Mouse (Mus musculus) right cerebral cortex, postnatal 4 days (tissue): ENCODE results near the gene Lsm2.

Experiments used
- DNase-seq: peaks from one replicate; pipeline ENCODE4 v3.0.0-alpha.2; 2022

The Lsm2 gene

GRCm38 (mm10) chr17:35016376-35016775 is 34.7 kb downstream of the Lsm2 start, which contains the start of gene Vwa7:
Gene Vwa7 (plus strand): TSS chr17:35016579.
- peak; percentile 44 for DNase-seq

DNA sequence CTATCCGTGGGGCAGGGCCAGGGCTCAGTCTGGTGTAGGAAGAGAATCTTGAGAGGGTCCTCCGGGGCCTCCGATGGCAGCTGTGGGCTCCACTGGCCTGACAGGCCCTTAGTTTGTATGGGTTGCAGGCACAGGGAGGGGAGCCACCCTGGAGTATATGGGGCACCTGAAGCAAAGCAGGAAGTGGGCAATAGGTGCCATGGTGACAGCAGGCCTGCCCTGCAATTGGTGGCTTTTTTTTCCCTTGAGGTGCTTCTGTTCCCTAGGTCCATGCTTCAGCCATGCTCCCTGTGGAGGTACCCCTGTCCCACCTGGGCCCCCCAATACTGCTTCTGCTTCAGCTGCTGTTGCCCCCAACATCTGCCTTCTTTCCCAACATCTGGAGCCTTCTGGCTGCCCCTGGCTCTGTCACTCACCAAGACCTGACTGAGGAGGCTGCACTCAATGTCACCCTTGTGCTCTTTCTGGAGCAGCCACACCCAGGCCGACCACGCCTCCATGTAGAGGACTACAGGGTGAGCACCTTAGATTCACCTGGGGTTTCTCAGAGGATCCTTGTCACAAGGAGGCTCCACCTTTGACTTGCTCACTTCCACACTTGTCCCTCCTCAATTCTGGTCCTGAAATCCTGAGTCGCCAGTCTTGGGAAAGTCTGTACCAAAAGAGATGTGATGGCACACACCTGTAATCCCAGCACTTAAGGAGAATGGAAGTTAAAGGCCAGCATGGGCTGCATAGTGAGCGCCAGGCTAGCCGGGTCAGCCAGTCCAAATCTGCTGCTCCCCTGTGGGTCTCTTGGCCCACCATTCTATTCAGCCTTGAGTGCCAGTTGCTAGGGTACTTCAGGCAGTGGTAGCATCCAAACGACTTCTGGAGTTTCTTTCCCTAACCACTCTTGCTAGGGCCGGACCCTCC is 35.4 kb downstream of the Lsm2 start:
- no peak for DNase-seq

- no peak for DNase-seq
Observed at GRCm38 (mm10) chr17:35017706-35018030, 36.0 kb downstream of the Lsm2 start.

GRCm38 (mm10) chr17:35018171-35018570 is 36.5 kb downstream of the Lsm2 start:
- DNase-seq: no peak

GRCm38 (mm10) chr17:35019894-35020293 is 38.2 kb downstream of the Lsm2 start:
- no peak for DNase-seq

GRCm38 (mm10) chr17:35020551-35020950 is 38.9 kb downstream of the Lsm2 start:
- no peak for DNase-seq

GRCm38 (mm10) chr17:35021163-35021808 is 39.6 kb downstream of the Lsm2 start:
- peak; percentile 84 for DNase-seq

DNA sequence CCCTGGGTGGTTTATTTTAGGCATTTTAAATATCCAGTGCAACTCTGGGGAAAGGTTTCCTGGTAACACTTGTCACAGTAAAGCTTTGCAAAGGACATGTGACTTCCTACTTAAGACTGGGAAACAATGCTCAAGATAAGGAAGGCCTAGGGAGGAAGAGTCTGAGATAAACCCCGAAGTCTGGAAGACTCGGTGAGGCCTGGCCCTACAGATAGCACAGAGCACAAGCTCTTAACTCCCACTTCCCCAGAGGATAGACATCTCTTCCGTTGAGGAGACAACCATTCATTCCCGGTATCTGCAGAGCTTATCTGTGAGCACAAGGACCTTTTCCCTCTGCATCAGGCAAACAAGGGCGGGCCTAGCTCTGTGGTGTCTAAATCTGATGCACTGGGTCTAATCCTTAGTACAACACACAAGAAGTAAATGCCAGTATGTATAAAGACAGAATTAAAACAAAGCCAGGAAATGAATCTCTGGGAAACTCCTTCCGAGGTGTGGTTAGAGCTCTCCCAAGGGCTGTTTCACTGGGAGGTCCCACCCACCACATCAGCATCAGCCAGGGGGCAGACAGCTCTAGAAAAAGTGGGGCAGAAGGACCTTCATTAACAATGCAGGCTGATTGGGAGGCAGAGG is 40.3 kb downstream of the Lsm2 start:
- DNase-seq: no peak

GRCm38 (mm10) chr17:35022541-35023060 is 40.9 kb downstream of the Lsm2 start:
- no peak for DNase-seq

GRCm38 (mm10) chr17:35023221-35023620 is 41.6 kb downstream of the Lsm2 start:
- no peak for DNase-seq

DNA sequence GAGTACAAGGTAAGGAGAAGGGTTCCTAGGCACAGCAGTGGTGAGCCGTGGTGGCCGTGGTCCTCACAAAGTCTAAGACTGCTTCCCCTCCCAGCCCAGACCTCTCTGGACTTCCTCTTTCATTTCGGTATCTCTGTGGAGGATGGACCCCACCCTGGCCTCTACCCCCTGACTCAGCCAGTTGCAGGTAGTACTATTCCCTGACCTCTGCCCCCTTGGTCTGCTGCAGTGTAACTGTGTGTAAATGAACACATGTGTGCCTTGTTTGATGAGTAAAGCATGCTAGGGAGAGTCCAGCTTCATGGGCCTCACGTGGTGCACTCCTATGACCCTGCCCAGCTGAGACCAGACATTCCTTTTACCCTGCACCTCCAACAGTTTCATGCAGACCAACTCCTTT is 42.1 kb downstream of the Lsm2 start:
- DNase-seq: no peak

DNA sequence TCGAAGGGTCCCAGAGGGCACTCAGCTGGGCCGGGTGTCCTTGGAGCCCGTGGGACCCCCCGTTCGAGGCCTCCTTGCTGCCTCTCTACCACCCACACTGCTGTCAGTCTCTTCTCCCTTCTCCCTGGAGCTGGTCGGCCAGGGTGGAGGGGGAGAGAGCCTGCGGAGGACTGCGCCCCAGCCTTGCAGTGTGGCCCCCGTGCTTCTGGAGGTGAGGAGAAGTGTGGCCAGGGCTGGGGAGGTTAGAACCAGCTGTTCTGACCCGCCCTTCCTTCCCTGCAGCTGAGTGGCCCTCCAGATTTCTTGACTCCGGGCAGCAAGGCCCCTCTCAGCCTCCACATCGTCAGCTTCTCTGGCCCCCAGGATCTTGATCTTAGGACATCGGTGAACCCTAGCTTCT is 42.6 kb downstream of the Lsm2 start:
- no peak for DNase-seq

DNA sequence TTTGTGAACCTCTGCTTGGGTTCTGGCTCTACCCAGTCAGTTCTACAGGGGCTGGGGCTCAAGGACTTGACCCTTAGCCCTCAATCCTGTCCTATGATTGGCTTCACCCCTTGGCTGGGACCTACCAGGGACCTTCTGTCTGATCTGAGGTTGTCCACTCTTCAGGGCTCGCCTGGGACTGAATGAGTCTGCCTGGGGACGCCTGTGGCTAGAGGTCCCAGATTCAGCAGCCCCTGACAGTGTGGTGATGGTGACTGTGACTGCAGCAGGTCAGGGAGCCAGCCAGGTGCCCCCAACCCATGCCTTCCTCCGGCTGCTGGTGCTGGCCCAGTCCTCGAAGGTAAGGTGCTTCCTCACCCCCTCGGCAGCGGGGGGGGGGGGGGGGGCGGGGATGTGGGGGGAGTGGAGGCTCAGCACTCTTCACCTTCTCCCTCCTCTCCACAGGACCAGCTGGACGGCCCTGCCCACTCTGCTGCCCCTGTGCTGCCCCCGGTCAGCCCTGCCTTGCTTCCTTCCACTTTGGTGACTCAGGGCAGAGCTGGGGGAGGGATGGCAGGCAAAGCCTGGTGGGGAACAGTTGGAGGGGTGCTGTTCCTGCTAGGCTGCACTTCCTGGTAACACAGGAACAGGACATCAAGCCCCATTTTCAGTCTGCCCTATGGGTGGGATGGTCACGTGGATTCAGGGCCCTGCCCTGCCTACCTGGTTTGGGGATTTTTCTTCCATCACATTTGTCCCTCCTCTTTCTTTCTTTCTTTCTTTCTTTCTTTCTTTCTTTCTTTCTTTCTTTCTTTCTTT is 43.2 kb downstream of the Lsm2 start:
- no peak for DNase-seq

- no peak for DNase-seq
Observed at GRCm38 (mm10) chr17:35026206-35026605, 44.5 kb downstream of the Lsm2 start.

- DNase-seq: peak; percentile 57
Observed at GRCm38 (mm10) chr17:35027277-35028068, 45.8 kb downstream of the Lsm2 start, which contains the start of gene Sapcd1. Gene Sapcd1 (minus strand): TSS chr17:35028016.

DNA sequence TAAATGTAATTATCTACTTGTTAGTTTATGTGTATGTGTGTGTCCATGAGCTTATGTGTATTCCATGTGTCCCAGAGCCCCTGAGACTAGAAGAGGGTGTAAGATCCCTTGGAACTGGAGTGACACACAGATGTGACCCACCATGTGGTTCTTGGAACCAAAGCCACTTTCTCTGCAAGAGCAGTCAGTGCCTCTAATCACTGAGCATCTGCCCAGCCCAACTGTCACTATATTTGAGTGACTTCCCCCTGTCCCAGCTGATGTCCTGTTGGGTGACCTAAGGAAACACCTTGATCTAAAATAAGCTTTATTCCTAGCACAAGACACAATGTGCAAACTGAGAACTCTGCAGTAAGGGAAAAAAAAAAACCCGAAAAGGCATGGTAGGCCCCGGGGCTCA is 46.7 kb downstream of the Lsm2 start:
- no peak for DNase-seq

- no peak for DNase-seq
Observed at GRCm38 (mm10) chr17:35029691-35030532, 48.2 kb downstream of the Lsm2 start.

- no peak for DNase-seq
Observed at GRCm38 (mm10) chr17:35031272-35031671, 49.6 kb downstream of the Lsm2 start.

- no peak for DNase-seq
Observed at GRCm38 (mm10) chr17:35031880-35032279, 50.2 kb downstream of the Lsm2 start.

- DNase-seq: no peak
Observed at GRCm38 (mm10) chr17:35032323-35032870, 50.7 kb downstream of the Lsm2 start.
